19 mouse cellular contexts compared by ENCODE assay signal in the genomic region with DNA sequence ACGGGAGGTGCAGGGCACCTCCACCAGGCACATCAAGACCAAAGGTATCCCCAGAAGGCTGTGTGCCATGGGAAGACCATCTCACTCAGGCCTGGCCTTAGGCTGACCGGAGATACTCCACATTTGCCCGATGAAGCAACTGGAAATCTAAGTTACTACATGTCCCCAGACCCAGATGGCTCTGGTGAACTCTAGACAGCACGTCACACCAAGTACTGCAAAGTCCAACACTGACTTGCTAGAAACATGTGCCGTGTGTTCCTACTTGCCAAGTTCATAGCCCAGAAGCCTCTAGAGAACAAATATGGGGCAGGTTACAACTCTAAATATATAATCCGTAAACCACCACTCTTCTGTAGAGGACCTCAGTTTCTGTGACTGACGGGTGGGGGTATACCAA. TPM values are rescaled to one million over a fixed set of nuclear protein-coding genes. Genes with fewer than 3 reads are reported as not detected.
DNase-seq lines count a peak whose midpoint lies in the region; ATAC-seq and TF ChIP-seq lines count a peak whose summit lies in the region.
"Had no signal": no experiment of that assay in that cellular context is flagged by ENCODE, and none has a peak within 500 bp of the region (broad histone marks: within the 10 kb centered on the region; RNA-seq: fewer than 3 reads in every experiment).

No protein-coding gene starts in this region.

- H3K27ac ChIP-seq in kidney, adult 2 months (ENCODE audit: insufficient read depth, low read depth, low read length) = peak overlapping the region; percentile 81; the same call in 1 of the 2 replicates
- H3K27ac ChIP-seq in liver, embryonic 12.5 days = 0 out of 2 replicates have a peak overlapping the region, but pooled peaks have one; percentile 9
- H3K27ac ChIP-seq in liver, embryonic 11.5 days (ENCODE audit: low read depth, low read length) = no peak overlapping the region
- peak overlapping the region; percentile 49; the same call in 1 of the 2 replicates for H3K27ac ChIP-seq in liver, postnatal 0 days (ENCODE audit: low read depth)
- H3K27ac ChIP-seq: embryonic facial prominence, embryonic 10.5 days; embryonic facial prominence, embryonic 12.5 days; forebrain, embryonic 13.5 days; forebrain, embryonic 15.5 days had no signal

- ATAC-seq in liver, embryonic 12.5 days = no peak
- no peak for ATAC-seq in liver, embryonic 11.5 days (replicated peaks; ENCODE audit: low FRiP score)
- ATAC-seq in liver, postnatal 0 days = peak; percentile 56
- no peak for ATAC-seq in frontal cortex, adult (ENCODE audit: low TSS enrichment)
- ATAC-seq: forebrain, embryonic 13.5 days; forebrain, embryonic 15.5 days had no signal

- peaks cover 65% of the 10 kb centered on the region for H3K4me1 ChIP-seq in kidney, adult 2 months (ENCODE audit: control insufficient read depth, insufficient read depth, low read length)
- peaks cover 69% of the 10 kb centered on the region for H3K4me1 ChIP-seq in liver, embryonic 12.5 days
- peaks cover 27% of the 10 kb centered on the region for H3K4me1 ChIP-seq in liver, embryonic 11.5 days (replicated peaks; ENCODE audit: control insufficient read depth, insufficient read depth, low read length)
- H3K4me1 ChIP-seq in liver, postnatal 0 days (ENCODE audit: insufficient read depth) = peaks cover 68% of the 10 kb centered on the region

- TF ChIP-seq EP300 in liver, postnatal 0 days (IDR thresholded peaks at IDR 0.05; ENCODE audit: low read depth) = peak; percentile 36; the same call in 1 of the 2 replicates

- H3K4me2 ChIP-seq in liver, embryonic 12.5 days = no peak overlapping the region
- H3K4me2 ChIP-seq in liver, embryonic 11.5 days = no peak overlapping the region
- H3K4me2 ChIP-seq in liver, postnatal 0 days (ENCODE audit: low read depth, low read length) = no peak overlapping the region
- H3K4me2 ChIP-seq: embryonic facial prominence, embryonic 12.5 days; forebrain, embryonic 13.5 days; forebrain, embryonic 15.5 days had no signal

- 61% methylated on average over 7 of the region's 7 CpGs for WGBS in kidney, adult 2 months
- WGBS in liver, embryonic 12.5 days (ENCODE audit: insufficient replicate concordance) = 87% methylated on average over 7 of the region's 7 CpGs
- 90% methylated on average over 7 of the region's 7 CpGs for WGBS in liver, embryonic 11.5 days
- WGBS in liver, postnatal 0 days (ENCODE audit: insufficient replicate concordance) = 83% methylated on average over 7 of the region's 7 CpGs

- no peak for TF ChIP-seq CTCF in kidney, adult 2 months (conservative IDR thresholded peaks at IDR 0.05; ENCODE audit: insufficient read depth, insufficient read length, low read depth, low read length)
- TF ChIP-seq CTCF in liver, postnatal 0 days (IDR thresholded peaks at IDR 0.05; ENCODE audit: low read depth) = no peak

- DNase-seq in kidney, adult 2 months = peak; percentile 53
- DNase-seq in kidney, adult 18-20 months = no peak
- DNase-seq in liver, embryonic 11.5 days (ENCODE audit: low spot score) = no peak
- DNase-seq in adipocyte (ENCODE audit: low spot score) = peak; percentile 55
- no peak for DNase-seq in liver, postnatal 0 days
- DNase-seq: adrenal gland, adult 8-10 months; adrenal gland, postnatal 14 days; adrenal gland, postnatal 36 days; cerebellum, adult 11-12 months; cerebellum, adult 2 months; cerebellum, adult 9-10 months; cerebellum, postnatal 10 days; cerebellum, postnatal 25 days had no signal

- H3K4me3 ChIP-seq in kidney, adult 2 months (ENCODE audit: insufficient read depth, low read depth, low read length) = no peak overlapping the region
- H3K4me3 ChIP-seq in liver, embryonic 12.5 days = no peak overlapping the region
- H3K4me3 ChIP-seq in liver, embryonic 11.5 days (ENCODE audit: low read depth, low read length) = no peak overlapping the region
- H3K4me3 ChIP-seq in liver, postnatal 0 days (ENCODE audit: low read depth, low read length) = no peak overlapping the region
- H3K4me3 ChIP-seq: embryonic facial prominence, embryonic 10.5 days; embryonic facial prominence, embryonic 12.5 days; forebrain, embryonic 13.5 days; forebrain, embryonic 15.5 days had no signal

- H3K9me3 ChIP-seq in liver, embryonic 12.5 days (replicated peaks) = no peaks in the 10 kb centered on the region
- H3K9me3 ChIP-seq in liver, embryonic 11.5 days (ENCODE audit: control insufficient read depth, low read length) = no peaks in the 10 kb centered on the region
- H3K9me3 ChIP-seq in liver, postnatal 0 days (ENCODE audit: low read length) = no peaks in the 10 kb centered on the region
- H3K9me3 ChIP-seq: embryonic facial prominence, embryonic 10.5 days; embryonic facial prominence, embryonic 12.5 days; forebrain, embryonic 13.5 days; forebrain, embryonic 15.5 days had no signal

- TF ChIP-seq POLR2A in kidney, adult 2 months (IDR thresholded peaks at IDR 0.05; ENCODE audit: low read depth, low read length) = no peak

- no peak overlapping the region for H3K9ac ChIP-seq in liver, embryonic 12.5 days
- H3K9ac ChIP-seq in liver, embryonic 11.5 days (ENCODE audit: low read depth, low read length) = no peak overlapping the region
- no peak overlapping the region for H3K9ac ChIP-seq in liver, postnatal 0 days (replicated peaks)
- H3K9ac ChIP-seq: embryonic facial prominence, embryonic 12.5 days; forebrain, embryonic 13.5 days; forebrain, embryonic 15.5 days had no signal

- no peaks in the 10 kb centered on the region for H3K27me3 ChIP-seq in kidney, adult 2 months (replicated peaks; ENCODE audit: control insufficient read depth, insufficient read depth, low read length)
- no peaks in the 10 kb centered on the region for H3K27me3 ChIP-seq in liver, embryonic 12.5 days (replicated peaks)
- H3K27me3 ChIP-seq in liver, embryonic 11.5 days (replicated peaks; ENCODE audit: control insufficient read depth, insufficient read depth, low read length) = no peaks in the 10 kb centered on the region
- H3K27me3 ChIP-seq in liver, postnatal 0 days (ENCODE audit: insufficient read depth, low read length) = no peaks in the 10 kb centered on the region
- H3K27me3 ChIP-seq: embryonic facial prominence, embryonic 12.5 days; forebrain, embryonic 13.5 days; forebrain, embryonic 15.5 days had no signal

- H3K36me3 ChIP-seq in kidney, adult 2 months (ENCODE audit: control insufficient read depth, insufficient read depth, low read length) = no peaks in the 10 kb centered on the region
- H3K36me3 ChIP-seq in liver, embryonic 12.5 days = peaks cover 22% of the 10 kb centered on the region
- H3K36me3 ChIP-seq in liver, embryonic 11.5 days (ENCODE audit: control insufficient read depth, insufficient read depth, low read length) = no peaks in the 10 kb centered on the region
- peaks cover 16% of the 10 kb centered on the region for H3K36me3 ChIP-seq in liver, postnatal 0 days (replicated peaks; ENCODE audit: insufficient read depth, low read length)

RNA-seq across cellular contexts. Expression of a gene that starts 23.0 kb away (rescaled TPM):
- polyA plus RNA-seq in kidney, adult 2 months (2012; rRNA removed) = 45.2 and 50.0 TPM in 2 replicates
- polyA plus RNA-seq in liver, embryonic 12.5 days (2016; fragmentation: Nextera tagmentation; extraction: Ambion mirVana) = 15.4 and 15.7 TPM in 2 replicates
- 26.0 and 30.2 TPM in 2 replicates for polyA plus RNA-seq in liver, embryonic 11.5 days (2014; fragmentation: Nextera tagmentation; extraction: Ambion mirVana)
- polyA plus RNA-seq in liver, postnatal 0 days (2015; fragmentation: Nextera tagmentation; extraction: Ambion mirVana) = 5.7 and 6.5 TPM in 2 replicates

Comparison
In these comparisons a context has a peak if more than half of its experiments do, and no peak if none do; other contexts are left out.
1. DNase-seq: peak in kidney, adult 2 months (single experiment) and adipocyte (single experiment); none in kidney, adult 18-20 months (single experiment), liver, embryonic 11.5 days (single experiment) and liver, postnatal 0 days (single experiment).